Mouse (Mus musculus): ENCODE data around the gene Cux1.

The Cux1 gene

GRCm38 (mm10) chr5:136568026-136568765, 906 bp upstream of the Cux1 start:
- peak; percentile 62 to 84 for DNase-seq (ENCODE audit: inconsistent age in 2 of 2, low spot score in 1 of 2)

GRCm38 (mm10) chr5:136566812-136567175, 496 bp downstream of the Cux1 start:
- no peak for DNase-seq (ENCODE audit: inconsistent age in 2 of 2, low spot score in 1 of 2)

- peak; percentile 82 to 92 for DNase-seq (ENCODE audit: inconsistent age in 2 of 2, low spot score in 1 of 2)
Observed at GRCm38 (mm10) chr5:136566001-136566811, 1.1 kb downstream of the Cux1 start.

- peak; percentile 59 to 88 for DNase-seq (ENCODE audit: inconsistent age in 2 of 2, low spot score in 1 of 2)
Observed at GRCm38 (mm10) chr5:136565311-136565811, 1.9 kb downstream of the Cux1 start.

- DNase-seq (ENCODE audit: inconsistent age in 2 of 2, low spot score in 1 of 2), result no peak
Observed at GRCm38 (mm10) chr5:136564613-136565299, 2.5 kb downstream of the Cux1 start.

- DNase-seq (ENCODE audit: inconsistent age in 2 of 2, low spot score in 1 of 2), result no peak
Observed at GRCm38 (mm10) chr5:136563996-136564395, 3.3 kb downstream of the Cux1 start.

- no peak for DNase-seq (ENCODE audit: inconsistent age in 2 of 2, low spot score in 1 of 2)
Observed at GRCm38 (mm10) chr5:136563104-136563503, 4.2 kb downstream of the Cux1 start.

GRCm38 (mm10) chr5:136562212-136562611, 5.1 kb downstream of the Cux1 start:
- no peak for DNase-seq (ENCODE audit: inconsistent age in 2 of 2, low spot score in 1 of 2)

GRCm38 (mm10) chr5:136561641-136562040, 5.6 kb downstream of the Cux1 start:
- DNase-seq (ENCODE audit: inconsistent age in 2 of 2, low spot score in 1 of 2), result no peak

GRCm38 (mm10) chr5:136560656-136561055, 6.6 kb downstream of the Cux1 start:
- DNase-seq (ENCODE audit: inconsistent age in 2 of 2, low spot score in 1 of 2), result peak in 1 of 2 experiments; percentile 44

- peak in 1 of 2 experiments; percentile 72 for DNase-seq (ENCODE audit: inconsistent age in 2 of 2, low spot score in 1 of 2)
Observed at GRCm38 (mm10) chr5:136557446-136557845, 9.8 kb downstream of the Cux1 start.

- no peak for DNase-seq (ENCODE audit: inconsistent age in 2 of 2, low spot score in 1 of 2)
Observed at GRCm38 (mm10) chr5:136556328-136557262, 10.7 kb downstream of the Cux1 start.

- DNase-seq (ENCODE audit: inconsistent age in 2 of 2, low spot score in 1 of 2), result peak; percentile 71 to 84
Observed at GRCm38 (mm10) chr5:136555703-136556102, 11.6 kb downstream of the Cux1 start.

GRCm38 (mm10) chr5:136552832-136553231, 14.5 kb downstream of the Cux1 start:
- peak in 1 of 2 experiments; percentile 32 for DNase-seq (ENCODE audit: inconsistent age in 2 of 2, low spot score in 1 of 2)

GRCm38 (mm10) chr5:136552093-136552492, 15.2 kb downstream of the Cux1 start:
- peak in 1 of 2 experiments; percentile 27 for DNase-seq (ENCODE audit: inconsistent age in 2 of 2, low spot score in 1 of 2)

GRCm38 (mm10) chr5:136551571-136551970, 15.7 kb downstream of the Cux1 start:
- DNase-seq (ENCODE audit: inconsistent age in 2 of 2, low spot score in 1 of 2), result no peak

- no peak for DNase-seq (ENCODE audit: inconsistent age in 2 of 2, low spot score in 1 of 2)
Observed at GRCm38 (mm10) chr5:136550726-136551125, 16.6 kb downstream of the Cux1 start.

- DNase-seq (ENCODE audit: inconsistent age in 2 of 2, low spot score in 1 of 2), result peak in 1 of 2 experiments; percentile 47
Observed at GRCm38 (mm10) chr5:136548776-136549175, 18.5 kb downstream of the Cux1 start.

GRCm38 (mm10) chr5:136545061-136545460, 22.2 kb downstream of the Cux1 start:
- DNase-seq (ENCODE audit: inconsistent age in 2 of 2, low spot score in 1 of 2), result no peak

- DNase-seq (ENCODE audit: inconsistent age in 2 of 2, low spot score in 1 of 2), result no peak
Observed at GRCm38 (mm10) chr5:136543171-136543570, 24.1 kb downstream of the Cux1 start.
